Mouse (Mus musculus) kidney, adult 2 months (tissue): Measurements from ENCODE around the gene Padi1. TPM values are rescaled to one million over a fixed set of nuclear protein-coding genes. Genes with fewer than 3 reads are reported as not detected.
A peak's percentile ranks its signal among the peaks of the same experiment; 100 is the strongest.

ENCODE experiments used
- DNase-seq: peaks from one replicate; pipeline ENCODE4 v3.0.0; 2021
- H3K27ac ChIP-seq: fragments of 200-500 bp; 2 replicates; pipeline ENCODE4 v1.5.1; 2012; ENCODE audit warnings: low read depth, low read length, control low read depth, inconsistent platforms; ENCODE audit not compliant: insufficient read depth
- H3K27me3 ChIP-seq: fragments of 200-500 bp; replicated peaks from 2 replicates; pipeline ENCODE4 v1.6.1; 2012; ENCODE audit warnings: mild to moderate bottlenecking, moderate library complexity, low read length, inconsistent platforms; ENCODE audit not compliant: control insufficient read depth, insufficient read depth
- H3K36me3 ChIP-seq: fragments of 200-500 bp; 2 replicates; pipeline ENCODE4 v1.6.1; 2012; ENCODE audit warnings: mild to moderate bottlenecking, moderate library complexity, low read length, inconsistent platforms; ENCODE audit not compliant: control insufficient read depth, insufficient read depth
- H3K4me1 ChIP-seq: fragments of 200-500 bp; 2 replicates; pipeline ENCODE4 v1.6.1; 2011; ENCODE audit warnings: low read length; ENCODE audit not compliant: control insufficient read depth, insufficient read depth
- H3K4me3 ChIP-seq: fragments of 200-500 bp; 2 replicates; pipeline ENCODE4 v1.5.1; 2011; ENCODE audit warnings: mild to moderate bottlenecking, low read depth, low read length, control low read depth; ENCODE audit not compliant: insufficient read depth
- CTCF ChIP-seq: fragments of 200-500 bp; conservative IDR thresholded peaks from 2 replicates; pipeline ENCODE4 v1.5.1; 2011; ENCODE audit warnings: low read depth, mild to moderate bottlenecking, control low read depth, low read length, moderate library complexity, mixed read lengths; ENCODE audit not compliant: insufficient read depth, insufficient read length
- POLR2A ChIP-seq: fragments of 200-500 bp; IDR thresholded peaks from one replicate; pipeline ENCODE4 v1.6.1; 2011; ENCODE audit warnings: low read depth, low read length, control low read depth
- WGBS: fragments of 180-500 bp; shearing (Covaris S2); methylation state at CpG from one replicate; pipeline ENCODE4 v1.1.7; 2018; 5-methylcytosine and 5-hydroxymethylcytosine counted together
- polyA plus RNA-seq: library from polyadenylated mRNA; depleted of rRNA; stranded (reverse); fragments of >200 nt; gene quantifications from 2 replicates; pipeline ENCODE4 v1.2.3, GENCODE M21; 2012; rRNA removed

Padi1 gene
- polyA plus RNA-seq, 1 experiment, result 0.13 TPM

GRCm38 (mm10) chr4:140774025-140774800 lies 71.4 kb downstream of the Padi1 start, which contains the start of gene Padi4:
Padi4 (minus strand) TSS chr4:140774236.
- no peak within 1 kb of the TSS for H3K27ac ChIP-seq
- no peaks in the 10 kb centered on the region for H3K36me3 ChIP-seq
- 83% methylated on average over 21 of the region's 21 CpGs for WGBS
- H3K4me3 ChIP-seq, result no peak within 1 kb of the TSS
- DNase-seq, result no peak
- no peaks in the 10 kb centered on the region for H3K27me3 ChIP-seq
- TF ChIP-seq CTCF, result no peak
- no peak for TF ChIP-seq POLR2A
- no peaks in the 10 kb centered on the region; the same call in 1 of the 2 replicates for H3K4me1 ChIP-seq

GRCm38 (mm10) chr4:140771091-140771490 lies 74.5 kb downstream of the Padi1 start:
- no peak overlapping the region for H3K27ac ChIP-seq
- H3K27me3 ChIP-seq, result no peaks in the 10 kb centered on the region
- no peaks in the 10 kb centered on the region; the same call in 1 of the 2 replicates for H3K4me1 ChIP-seq
- H3K36me3 ChIP-seq, result no peaks in the 10 kb centered on the region
- 11% methylated on average over 4 of the region's 4 CpGs for WGBS
- DNase-seq, result peak; percentile 11
- no peak overlapping the region for H3K4me3 ChIP-seq
- TF ChIP-seq POLR2A (no peak), CTCF (no peak)

GRCm38 (mm10) chr4:140770433-140770832 lies 75.1 kb downstream of the Padi1 start:
- H3K27ac ChIP-seq, result no peak overlapping the region
- no peaks in the 10 kb centered on the region for H3K36me3 ChIP-seq
- 7% methylated on average over 13 of the region's 13 CpGs for WGBS
- TF ChIP-seq CTCF (no peak), POLR2A (no peak)
- no peaks in the 10 kb centered on the region for H3K27me3 ChIP-seq
- H3K4me1 ChIP-seq, result no peaks in the 10 kb centered on the region; the same call in 1 of the 2 replicates
- peak overlapping the region; percentile 61 for H3K4me3 ChIP-seq
- DNase-seq, result peak; percentile 32

GRCm38 (mm10) chr4:140768973-140769372 lies 76.6 kb downstream of the Padi1 start:
- Histone ChIP-seq H3K27me3 (no peaks in the 10 kb centered on the region), H3K4me3 (no peak overlapping the region), H3K4me1 (no peaks in the 10 kb centered on the region; the same call in 1 of the 2 replicates), H3K36me3 (no peaks in the 10 kb centered on the region), H3K27ac (no peak overlapping the region)
- DNase-seq, result no peak
- TF ChIP-seq POLR2A (no peak), CTCF (no peak)
- WGBS, result 90% methylated on average over 5 of the region's 5 CpGs

- 78% methylated on average over 3 of the region's 3 CpGs for WGBS
- Histone ChIP-seq H3K4me3 (no peak overlapping the region), H3K27me3 (no peaks in the 10 kb centered on the region), H3K36me3 (no peaks in the 10 kb centered on the region), H3K4me1 (no peaks in the 10 kb centered on the region; the same call in 1 of the 2 replicates), H3K27ac (no peak overlapping the region)
- no peak for DNase-seq
- no peak for TF ChIP-seq POLR2A
These were observed 79.6 kb downstream of the Padi1 start for GRCm38 (mm10) chr4:140765936-140766335.

GRCm38 (mm10) chr4:140763158-140763557 lies 82.4 kb downstream of the Padi1 start:
- H3K27ac ChIP-seq, result no peak overlapping the region
- H3K36me3 ChIP-seq, result no peaks in the 10 kb centered on the region
- peak; percentile 71 for TF ChIP-seq CTCF
- no peak for TF ChIP-seq POLR2A
- no peaks in the 10 kb centered on the region for H3K27me3 ChIP-seq
- WGBS, result 23% methylated on average over 9 of the region's 9 CpGs
- H3K4me3 ChIP-seq, result no peak overlapping the region
- no peaks in the 10 kb centered on the region for H3K4me1 ChIP-seq
- peak; percentile 49 for DNase-seq

Other genes with a start within 250 kb of the Padi1 start
- 42.0 and 56.2 TPM in 2 replicates for gene Arhgef10l, start 179.8 kb downstream of the Padi1 start, polyA plus RNA-seq
- gene Rcc2, start 145.2 kb downstream of the Padi1 start, polyA plus RNA-seq, result 18.7 and 20.9 TPM in 2 replicates
- gene Padi6, start 103.1 kb downstream of the Padi1 start, polyA plus RNA-seq, result not detected in 2 replicates
- gene Padi4, start 71.5 kb downstream of the Padi1 start, polyA plus RNA-seq, result 0.38 and 0.44 TPM in 2 replicates
- 0.03 TPM in 2 replicates for gene Padi3, start 35.1 kb downstream of the Padi1 start, polyA plus RNA-seq
- gene Padi2, start 60.6 kb upstream of the Padi1 start, polyA plus RNA-seq, result 4.9 and 5.1 TPM in 2 replicates
- gene Sdhb, start 115.4 kb upstream of the Padi1 start, polyA plus RNA-seq, result 655 and 703 TPM in 2 replicates
- 46.3 and 56.0 TPM in 2 replicates for gene Atp13a2, start 141.1 kb upstream of the Padi1 start, polyA plus RNA-seq
- gene Mfap2, start 164.6 kb upstream of the Padi1 start, polyA plus RNA-seq, result 14.9 and 18.0 TPM in 2 replicates
- 34.7 and 41.8 TPM in 2 replicates for gene Crocc, start 214.8 kb upstream of the Padi1 start, polyA plus RNA-seq
- 60.3 and 64.9 TPM in 2 replicates for gene Necap2, start 232.6 kb upstream of the Padi1 start, polyA plus RNA-seq
- 0.03 and 0.26 TPM in 2 replicates for gene Spata21, start 242.6 kb upstream of the Padi1 start, polyA plus RNA-seq